Mouse (Mus musculus) retina, embryonic 14.5 days (tissue): ENCODE data around the gene Gpc3.
"Not testable (repeated sequence)": the region's sequence is repeated elsewhere in the genome, so short reads cannot be mapped to it uniquely, and the experiment has no call there.

ENCODE experiments used
- DNase-seq: peaks from one replicate; pipeline ENCODE4 v3.0.0-alpha.2; 2015; ENCODE audit warnings: low spot score

The Gpc3 gene

DNA sequence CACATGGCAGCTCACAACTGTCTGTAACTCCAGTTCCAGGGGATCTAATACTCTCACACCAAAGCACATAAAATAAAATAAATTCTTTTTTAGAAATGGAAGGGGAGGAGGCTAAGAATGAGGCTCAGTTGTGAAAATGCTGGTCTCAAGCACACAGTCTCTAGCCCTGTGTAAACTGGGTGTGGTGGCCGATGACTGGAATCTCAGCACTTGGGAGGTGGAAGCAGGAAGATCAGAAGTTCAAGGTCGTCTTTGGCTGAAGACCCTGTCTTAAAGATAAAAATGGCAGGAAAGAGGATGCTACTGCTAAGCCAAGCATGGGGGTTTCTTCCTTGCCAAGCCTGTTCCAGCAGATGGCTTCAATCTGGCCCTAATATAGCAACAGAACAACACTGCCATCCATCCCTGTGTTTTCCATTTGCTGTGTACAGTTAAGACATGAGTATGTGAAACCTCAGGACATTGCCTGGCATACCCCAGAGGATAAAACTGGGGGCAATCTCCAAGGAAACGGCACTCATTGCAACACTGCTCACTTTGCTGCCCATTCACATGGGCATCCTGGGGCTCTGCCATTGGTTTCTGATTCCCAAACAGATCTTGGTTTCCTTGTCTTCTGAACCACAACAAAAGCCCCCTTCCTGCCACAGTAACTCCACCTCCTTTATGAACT is 334.9 kb downstream of the Gpc3 start:
- no peak for DNase-seq

DNA sequence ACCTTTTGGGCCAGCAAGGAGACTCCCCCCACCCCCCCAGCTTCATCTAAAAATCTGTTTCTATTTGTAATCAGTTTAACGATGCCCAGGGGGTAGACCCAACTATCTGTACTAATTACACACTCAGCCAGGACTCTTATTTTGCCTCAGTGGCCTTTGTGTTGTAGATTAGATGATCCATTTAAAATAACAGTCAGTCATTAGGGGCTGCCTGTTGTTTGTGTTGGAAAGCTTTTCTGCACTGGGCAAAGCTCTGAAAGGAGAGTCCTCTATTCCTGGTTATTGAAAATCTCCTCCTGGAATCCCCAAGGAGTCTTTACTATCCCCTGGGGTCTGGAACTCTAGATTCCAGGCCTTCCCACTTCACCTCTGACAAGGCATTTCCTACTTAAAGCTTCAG is 336.2 kb downstream of the Gpc3 start:
- DNase-seq, result peak; percentile 5

DNA sequence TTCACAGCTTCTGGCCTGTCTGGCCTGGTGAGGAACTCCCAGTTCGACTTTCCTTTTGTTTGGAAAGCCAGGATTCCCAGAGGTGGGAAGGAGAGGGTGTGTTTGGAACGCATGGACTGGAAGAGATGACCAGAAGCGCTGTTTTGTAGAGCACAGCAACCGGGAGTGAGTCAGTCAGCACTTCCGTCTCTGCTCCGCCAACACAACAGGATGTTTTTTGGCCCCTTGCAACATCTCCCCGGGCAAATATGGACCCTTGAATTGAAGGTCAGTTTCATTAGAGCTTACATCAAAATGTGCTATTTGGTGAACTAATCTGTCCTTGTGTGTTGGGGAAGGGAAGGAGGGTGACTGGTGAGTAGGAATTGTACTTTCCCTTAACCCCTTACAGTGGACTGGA is 340.7 kb downstream of the Gpc3 start:
- no peak for DNase-seq

DNA sequence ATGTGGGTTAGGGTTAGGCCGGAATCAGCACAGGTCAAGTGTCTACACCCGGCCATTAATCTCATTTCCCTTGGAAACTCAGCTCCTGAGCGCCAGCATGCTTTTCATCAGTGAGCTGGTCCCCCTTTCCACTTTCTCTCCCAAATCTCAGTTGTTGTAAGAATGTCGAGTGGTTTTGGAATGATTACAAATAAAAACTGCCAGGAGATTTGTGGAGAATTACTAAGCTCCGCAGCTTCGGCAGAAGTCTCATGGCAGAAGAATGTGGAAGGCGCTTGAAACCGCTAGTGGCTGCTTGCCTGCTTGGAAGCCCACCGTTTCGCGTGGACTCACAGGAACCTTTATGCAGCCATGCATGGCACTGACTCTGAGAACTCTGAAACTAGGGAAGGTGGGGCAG is 351.8 kb downstream of the Gpc3 start:
- no peak for DNase-seq

DNA sequence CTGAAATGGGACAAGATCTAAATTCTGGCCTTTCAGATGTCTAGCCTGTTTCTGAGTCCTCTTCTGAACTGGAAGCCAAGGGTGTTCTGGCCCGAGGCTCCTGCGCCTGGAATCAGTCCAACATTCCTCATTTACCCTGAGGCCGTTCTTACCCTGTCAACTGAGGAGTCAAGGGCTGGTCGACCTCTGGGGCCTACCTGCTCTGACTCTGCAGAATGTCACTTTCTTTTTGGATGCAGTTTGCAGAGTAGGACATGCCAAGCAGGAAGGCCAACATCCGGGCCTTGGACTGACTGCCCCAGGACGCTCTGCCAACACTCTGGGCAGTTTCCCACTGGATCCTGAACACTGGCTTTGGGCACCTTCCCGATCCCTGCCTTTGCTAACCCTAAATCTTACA is 352.2 kb downstream of the Gpc3 start:
- no peak for DNase-seq

DNA sequence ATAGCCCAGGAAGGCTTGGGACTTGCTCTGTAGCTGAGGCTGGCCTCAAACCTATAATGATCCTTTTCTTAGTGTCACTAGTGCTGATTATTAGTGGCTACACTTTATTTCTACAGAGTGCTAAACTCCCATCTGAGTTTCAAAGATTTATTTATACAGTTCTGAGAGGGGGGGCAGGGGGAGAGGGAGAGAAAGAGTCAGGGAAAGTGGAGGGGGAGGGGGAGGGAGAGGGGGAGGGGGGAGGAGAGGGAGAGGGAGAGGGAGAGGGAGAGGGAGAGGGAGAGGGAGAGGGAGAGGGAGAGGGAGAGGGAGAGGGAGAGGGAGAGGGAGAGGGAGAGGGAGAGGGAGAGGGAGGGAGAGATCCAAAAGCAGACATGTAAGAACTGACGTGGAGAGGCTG is 354.0 kb downstream of the Gpc3 start:
- not testable (repeated sequence) for DNase-seq

DNA sequence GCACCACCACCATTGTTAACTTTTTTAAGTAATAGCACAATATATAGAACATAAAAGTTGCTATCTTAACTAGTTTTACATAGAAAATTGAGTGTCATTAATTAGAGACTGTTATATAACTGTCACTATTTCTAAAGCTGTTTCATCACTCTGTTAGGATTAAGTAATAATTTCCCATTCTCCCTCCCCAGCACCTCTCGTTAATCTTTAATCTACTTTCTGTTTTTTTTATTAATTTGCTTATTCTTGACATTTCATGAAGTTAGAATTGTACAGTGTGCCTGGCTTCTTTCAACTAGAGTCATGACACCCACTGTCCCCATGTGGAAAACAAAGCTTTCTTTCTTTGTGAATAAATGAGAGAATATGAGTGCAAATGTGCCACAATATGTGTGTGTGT is 359.2 kb downstream of the Gpc3 start:
- no peak for DNase-seq

DNA sequence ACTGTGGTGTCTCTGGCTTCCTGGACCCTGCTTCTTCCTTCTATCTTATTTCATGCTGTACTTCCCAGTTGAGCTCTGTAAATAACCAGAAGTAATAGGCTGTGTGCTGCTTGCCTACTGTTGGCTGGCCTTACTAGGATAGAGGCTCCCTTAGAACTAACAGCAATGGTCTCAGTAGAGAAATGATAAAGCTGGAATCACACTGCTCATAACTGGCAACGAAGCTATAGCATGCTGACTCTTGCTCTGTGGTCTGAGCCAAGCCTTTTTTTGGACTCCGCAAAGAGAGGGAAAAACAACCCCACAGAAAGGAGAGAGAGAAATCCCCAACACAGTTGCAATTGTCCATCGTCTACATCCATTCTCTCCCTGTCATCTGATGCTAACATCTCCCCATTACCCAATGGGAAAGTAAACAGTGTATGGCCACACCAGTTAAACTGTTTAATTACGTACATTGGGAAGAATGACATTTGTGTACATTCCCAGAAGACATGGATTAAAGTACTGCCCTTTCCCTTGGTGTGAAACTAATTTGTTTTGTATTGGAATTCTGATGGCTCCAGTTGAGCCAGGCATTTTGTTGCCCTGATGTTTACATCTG is 368.0 kb downstream of the Gpc3 start:
- no peak for DNase-seq

DNA sequence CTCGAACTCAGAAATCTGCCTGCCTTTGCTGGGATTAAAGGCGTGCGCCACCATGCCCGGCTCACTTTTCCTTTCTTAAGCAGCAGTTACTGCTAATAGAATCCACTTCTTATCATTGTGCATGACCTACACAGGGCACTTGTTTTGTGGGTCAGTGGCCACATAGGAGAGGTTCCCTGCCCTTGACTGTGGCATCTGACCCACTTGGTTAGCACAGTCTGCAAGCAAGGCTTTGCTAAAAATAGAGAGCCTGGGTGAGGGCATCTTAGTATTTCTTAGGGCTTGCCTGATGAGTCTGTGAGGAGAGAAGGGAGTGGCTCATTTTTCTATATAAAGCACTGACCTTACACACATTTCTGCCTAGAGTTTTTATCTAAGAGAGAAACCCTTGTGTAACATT is 376.3 kb downstream of the Gpc3 start:
- no peak for DNase-seq

DNA sequence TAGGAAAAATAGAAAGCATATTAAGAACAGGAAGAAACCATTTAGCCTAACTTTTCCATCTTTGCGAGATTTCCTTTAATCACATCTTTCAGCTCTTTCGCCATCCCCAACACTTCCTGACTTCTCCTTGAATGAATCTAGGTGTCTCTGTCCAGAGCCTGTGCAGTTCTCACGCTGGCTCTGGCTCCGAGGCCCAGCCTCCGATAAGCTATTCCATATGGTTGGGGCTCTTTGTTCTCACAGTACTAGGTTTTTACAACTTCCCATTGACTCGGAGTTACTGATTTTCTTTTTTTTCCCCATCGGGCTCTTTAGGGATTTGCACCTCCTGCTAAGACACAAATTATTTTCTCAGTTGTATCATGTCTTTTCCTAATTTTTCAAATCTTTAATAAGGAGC is 381.8 kb downstream of the Gpc3 start:
- DNase-seq, result no peak

DNA sequence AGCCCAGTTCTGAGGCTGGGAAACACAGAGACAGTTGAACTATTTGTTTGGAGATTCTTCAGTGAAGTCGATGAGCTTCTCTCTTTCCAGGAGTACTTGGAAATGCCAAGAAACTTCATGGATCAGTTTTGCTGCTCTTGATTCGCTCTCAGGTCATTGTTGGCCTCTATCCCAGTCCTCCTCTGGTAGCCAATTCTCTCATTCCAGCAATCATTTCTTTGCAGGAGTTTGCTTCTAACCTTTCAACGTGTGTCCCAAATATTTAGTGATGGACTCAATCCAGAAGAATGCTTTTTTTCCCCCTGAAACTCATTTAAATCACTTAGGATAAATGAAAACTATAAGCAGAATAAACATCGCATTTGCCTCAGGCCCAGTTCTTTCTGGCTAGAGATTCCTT is 383.0 kb downstream of the Gpc3 start:
- DNase-seq, result no peak
